Mouse (Mus musculus): ENCODE results near the gene Qpct. TPM values are rescaled to one million over a fixed set of nuclear protein-coding genes. Genes with fewer than 3 reads are reported as not detected.

Gene Qpct
- total RNA-seq, 1 experiment: 2.2 TPM

GRCm38 (mm10) chr17:79120269-79120668, 68.6 kb downstream of the Qpct start:
- no peak overlapping the region for H3K27ac ChIP-seq (ENCODE audit: insufficient read depth, low read depth, low read length, poor library complexity, severe bottlenecking)
- in situ Hi-C loops (cut with MboI; ENCODE audit: low sequenced_read_pairs in 2 of 2, unreplicated experiment in 2 of 2): loop anchor here in 1 of 2 experiments (25.0 kb wide), 1 partner anchor 717 kb away; no protein-coding TSS in a partner anchor
- no peak overlapping the region for H3K4me3 ChIP-seq (ENCODE audit: insufficient read depth in 1 of 2, low read depth in 1 of 2, low read length in 2 of 2, poor library complexity in 1 of 2, severe bottlenecking in 1 of 2)
- no peak for DNase-seq (ENCODE audit: low read depth, low spot score)
- no peaks in the 10 kb centered on the region for H3K4me1 ChIP-seq (ENCODE audit: control insufficient read depth in 2 of 2, insufficient read depth in 2 of 2, low read length in 2 of 2, poor library complexity in 1 of 2)
- H3K9ac ChIP-seq (ENCODE audit: insufficient read depth, low read depth, low read length, poor library complexity, severe bottlenecking): no peak overlapping the region
- TF ChIP-seq MAFK (IDR thresholded peaks at IDR 0.05; ENCODE audit: insufficient read depth, low read depth, low read length) (no peak), CHD2 (IDR thresholded peaks at IDR 0.05; ENCODE audit: low read depth, low read length) (no peak), HCFC1 (IDR thresholded peaks at IDR 0.05; ENCODE audit: borderline replicate concordance, insufficient read depth, low read length) (no peak), ZC3H11A (IDR thresholded peaks at IDR 0.05; ENCODE audit: borderline replicate concordance, low read depth, low read length) (no peak), ZNF384 (IDR thresholded peaks at IDR 0.05; ENCODE audit: low read depth, low read length) (no peak)
- H3K9me3 ChIP-seq (ENCODE audit: control insufficient read depth, insufficient read depth, low read depth, low read length): no peaks in the 10 kb centered on the region
- no peaks in the 10 kb centered on the region for H3K36me3 ChIP-seq (ENCODE audit: control insufficient read depth, insufficient read depth, low read length, poor library complexity, severe bottlenecking)

- no peak overlapping the region for H3K9ac ChIP-seq (ENCODE audit: insufficient read depth, low read depth, low read length, poor library complexity, severe bottlenecking)
- H3K36me3 ChIP-seq (ENCODE audit: control insufficient read depth, insufficient read depth, low read length, poor library complexity, severe bottlenecking): no peaks in the 10 kb centered on the region
- TF ChIP-seq HCFC1 (IDR thresholded peaks at IDR 0.05; ENCODE audit: borderline replicate concordance, insufficient read depth, low read length): no peak
- TF ChIP-seq ZC3H11A (IDR thresholded peaks at IDR 0.05; ENCODE audit: borderline replicate concordance, low read depth, low read length): no peak
- no peak for TF ChIP-seq CHD2 (IDR thresholded peaks at IDR 0.05; ENCODE audit: low read depth, low read length)
- TF ChIP-seq MAFK (IDR thresholded peaks at IDR 0.05; ENCODE audit: insufficient read depth, low read depth, low read length): no peak
- TF ChIP-seq ZNF384 (IDR thresholded peaks at IDR 0.05; ENCODE audit: low read depth, low read length): no peak
- H3K9me3 ChIP-seq (ENCODE audit: control insufficient read depth, insufficient read depth, low read depth, low read length): no peaks in the 10 kb centered on the region
- H3K27ac ChIP-seq (ENCODE audit: insufficient read depth, low read depth, low read length, poor library complexity, severe bottlenecking): no peak overlapping the region
- DNase-seq (ENCODE audit: low read depth, low spot score): no peak
- H3K4me1 ChIP-seq (ENCODE audit: control insufficient read depth in 2 of 2, insufficient read depth in 2 of 2, low read length in 2 of 2, poor library complexity in 1 of 2): no peaks in the 10 kb centered on the region
- H3K4me3 ChIP-seq (ENCODE audit: insufficient read depth in 1 of 2, low read depth in 1 of 2, low read length in 2 of 2, poor library complexity in 1 of 2, severe bottlenecking in 1 of 2): no peak overlapping the region
- in situ Hi-C loops (cut with MboI; ENCODE audit: low sequenced_read_pairs in 2 of 2, unreplicated experiment in 2 of 2): no loop called here
Measured at GRCm38 (mm10) chr17:79133740-79134139, 82.0 kb downstream of the Qpct start.

DNA sequence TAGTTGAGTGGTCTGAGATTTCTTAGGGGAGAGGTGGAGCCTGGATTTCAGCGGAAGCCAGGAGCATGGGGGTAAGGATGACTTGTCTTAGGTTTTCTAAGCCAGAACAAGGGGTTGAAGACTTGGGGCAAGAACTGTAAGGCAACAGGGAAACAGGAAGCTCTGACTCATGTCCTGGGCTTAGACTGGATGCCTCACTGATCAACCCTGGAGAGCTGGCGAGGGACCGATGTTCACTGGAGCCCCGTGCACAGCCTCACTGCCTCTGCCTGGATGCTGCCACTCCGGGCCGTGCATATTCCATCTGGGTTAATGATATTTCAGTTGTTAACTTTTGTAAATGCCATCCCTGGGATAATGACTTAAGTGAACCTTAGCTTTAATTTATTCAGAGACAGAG, 84.1 kb downstream of the Qpct start:
- no peaks in the 10 kb centered on the region for H3K36me3 ChIP-seq (ENCODE audit: control insufficient read depth, insufficient read depth, low read length, poor library complexity, severe bottlenecking)
- H3K27ac ChIP-seq (ENCODE audit: insufficient read depth, low read depth, low read length, poor library complexity, severe bottlenecking): no peak overlapping the region; the same call in 1 of the 2 replicates
- no peaks in the 10 kb centered on the region for H3K9me3 ChIP-seq (ENCODE audit: control insufficient read depth, insufficient read depth, low read depth, low read length)
- H3K4me3 ChIP-seq (ENCODE audit: insufficient read depth in 1 of 2, low read depth in 1 of 2, low read length in 2 of 2, poor library complexity in 1 of 2, severe bottlenecking in 1 of 2): no peak overlapping the region
- no peak for DNase-seq (ENCODE audit: low read depth, low spot score)
- in situ Hi-C loops (cut with MboI; ENCODE audit: low sequenced_read_pairs in 2 of 2, unreplicated experiment in 2 of 2): no loop called here
- H3K9ac ChIP-seq (ENCODE audit: insufficient read depth, low read depth, low read length, poor library complexity, severe bottlenecking): no peak overlapping the region
- H3K4me1 ChIP-seq (ENCODE audit: control insufficient read depth in 2 of 2, insufficient read depth in 2 of 2, low read length in 2 of 2, poor library complexity in 1 of 2): no peaks in the 10 kb centered on the region
- TF ChIP-seq HCFC1 (IDR thresholded peaks at IDR 0.05; ENCODE audit: borderline replicate concordance, insufficient read depth, low read length): no peak

GRCm38 (mm10) chr17:79136401-79136800, 84.7 kb downstream of the Qpct start:
- Histone ChIP-seq H3K9me3 (ENCODE audit: control insufficient read depth, insufficient read depth, low read depth, low read length) (no peaks in the 10 kb centered on the region), H3K9ac (ENCODE audit: insufficient read depth, low read depth, low read length, poor library complexity, severe bottlenecking) (no peak overlapping the region), H3K4me3 (ENCODE audit: insufficient read depth in 1 of 2, low read depth in 1 of 2, low read length in 2 of 2, poor library complexity in 1 of 2, severe bottlenecking in 1 of 2) (no peak overlapping the region), H3K4me1 (ENCODE audit: control insufficient read depth in 2 of 2, insufficient read depth in 2 of 2, low read length in 2 of 2, poor library complexity in 1 of 2) (no peaks in the 10 kb centered on the region), H3K27ac (ENCODE audit: insufficient read depth, low read depth, low read length, poor library complexity, severe bottlenecking) (no peak overlapping the region), H3K36me3 (ENCODE audit: control insufficient read depth, insufficient read depth, low read length, poor library complexity, severe bottlenecking) (no peaks in the 10 kb centered on the region)
- DNase-seq (ENCODE audit: low read depth, low spot score): no peak
- TF ChIP-seq ZNF384 (IDR thresholded peaks at IDR 0.05; ENCODE audit: low read depth, low read length) (no peak), CHD2 (IDR thresholded peaks at IDR 0.05; ENCODE audit: low read depth, low read length) (no peak), HCFC1 (IDR thresholded peaks at IDR 0.05; ENCODE audit: borderline replicate concordance, insufficient read depth, low read length) (no peak), ZC3H11A (IDR thresholded peaks at IDR 0.05; ENCODE audit: borderline replicate concordance, low read depth, low read length) (no peak), MAFK (IDR thresholded peaks at IDR 0.05; ENCODE audit: insufficient read depth, low read depth, low read length) (no peak)
- in situ Hi-C loops (cut with MboI; ENCODE audit: low sequenced_read_pairs in 2 of 2, unreplicated experiment in 2 of 2): no loop called here

Other genes with a start within 250 kb of the Qpct start
- gene Heatr5b, start 216.5 kb upstream of the Qpct start, total RNA-seq (2012; rRNA removed): 18.8 and 19.9 TPM in 2 replicates
- gene Gpatch11, start 216.3 kb upstream of the Qpct start, total RNA-seq (2012; rRNA removed): 15.9 and 18.7 TPM in 2 replicates
- gene Eif2ak2, start 169.3 kb upstream of the Qpct start, total RNA-seq (2012; rRNA removed): 13.1 and 15.3 TPM in 2 replicates
- gene Sult6b1, start 144.9 kb upstream of the Qpct start, total RNA-seq (2012; rRNA removed): 3.5 and 7.9 TPM in 2 replicates
- 42.5 and 48.6 TPM in 2 replicates for gene Cebpzos, start 135.4 kb upstream of the Qpct start, total RNA-seq (2012; rRNA removed)
- gene Cebpz, start 114.8 kb upstream of the Qpct start, total RNA-seq (2012; rRNA removed): 53.6 and 68.4 TPM in 2 replicates
- gene Ndufaf7, start 114.8 kb upstream of the Qpct start, total RNA-seq (2012; rRNA removed): 20.1 and 20.8 TPM in 2 replicates
- 23.0 and 25.7 TPM in 2 replicates for gene Prkd3, start 31.1 kb upstream of the Qpct start, total RNA-seq (2012; rRNA removed)